Mouse (Mus musculus) CH12.LX (cell line): ENCODE measurements around the gene Ubap2. TPM values are rescaled to one million over a fixed set of nuclear protein-coding genes. Genes with fewer than 3 reads are reported as not detected.
A peak's percentile ranks its signal among the peaks of the same experiment; 100 is the strongest.

ENCODE experiments used
- DNase-seq: peaks from one replicate; pipeline ENCODE4 v3.0.0-alpha.2; 2013; ENCODE audit errors: extremely low read depth
- H3K27ac ChIP-seq: 2 replicates; pipeline ENCODE4 v1.5.1; 2012; ENCODE audit warnings: low read depth, mild to moderate bottlenecking, control low read depth, moderate library complexity; ENCODE audit not compliant: insufficient read depth
- H3K27me3 ChIP-seq: replicated peaks from 2 replicates; pipeline ENCODE3; 2012; ENCODE audit warnings: inconsistent platforms
- H3K36me3 ChIP-seq, 2 experiments: replicated peaks in 1 of 2; 2 replicates each; pipeline versions ENCODE3 to v1.6.1; 2012; ENCODE audit warnings: inconsistent platforms in 1 of 2, low read length in 1 of 2, mild to moderate bottlenecking in 1 of 2, mixed read lengths in 1 of 2, moderate library complexity in 1 of 2; ENCODE audit not compliant: control insufficient read depth in 1 of 2, insufficient read depth in 1 of 2
- H3K4me1 ChIP-seq, 2 experiments: 2 replicates each; pipeline ENCODE4 v1.6.1; 2012; ENCODE audit warnings: inconsistent platforms in 1 of 2, moderate library complexity in 1 of 2; ENCODE audit not compliant: insufficient read depth in 2 of 2, control insufficient read depth in 1 of 2
- H3K4me2 ChIP-seq: 2 replicates; pipeline ENCODE4 v1.6.1; 2012; ENCODE audit warnings: low read depth, mild to moderate bottlenecking, control low read depth; ENCODE audit not compliant: poor library complexity, insufficient read depth, severe bottlenecking
- H3K4me3 ChIP-seq, 3 experiments: fragments of 150-350 bp in 1 of 3; sonication (generic) in 1 of 3; replicated peaks in 1 of 3; 2 replicates each; pipeline versions ENCODE3 to v1.5.1; 2011 to 2012; ENCODE audit warnings: low read depth in 2 of 3, low read length in 2 of 3, mild to moderate bottlenecking in 2 of 3, moderate library complexity in 2 of 3, control low read depth in 1 of 3, improper control_type of control experiment in 1 of 3, inconsistent platforms in 1 of 3, mixed read lengths in 1 of 3; ENCODE audit not compliant: poor library complexity in 1 of 3
- H3K79me2 ChIP-seq: replicated peaks from 2 replicates; pipeline ENCODE4 v1.6.1; 2012; ENCODE audit warnings: mild to moderate bottlenecking, moderate library complexity; ENCODE audit not compliant: control insufficient read depth, poor library complexity, insufficient read depth, severe bottlenecking; ENCODE audit errors: extremely low read depth
- H3K9ac ChIP-seq: 2 replicates; pipeline ENCODE4 v1.6.1; 2012; ENCODE audit warnings: low read depth, mild to moderate bottlenecking, control low read depth, moderate library complexity; ENCODE audit not compliant: insufficient read depth
- H3K9me3 ChIP-seq: replicated peaks from 2 replicates; pipeline ENCODE3; 2012; ENCODE audit warnings: low read length, inconsistent platforms, mixed read lengths
- BHLHE40 ChIP-seq: IDR thresholded peaks from 2 replicates; pipeline ENCODE4 v1.6.1; 2011; ENCODE audit warnings: mild to moderate bottlenecking, low read depth, low read length, improper control_type of control experiment
- CHD1 ChIP-seq: IDR thresholded peaks from 2 replicates; pipeline ENCODE4 v1.6.1; 2012; ENCODE audit warnings: low read depth, low read length, improper control_type of control experiment, inconsistent platforms
- CHD2 ChIP-seq: IDR thresholded peaks from 2 replicates; pipeline ENCODE4 v1.6.1; 2011; ENCODE audit warnings: low read length, improper control_type of control experiment
- CTCF ChIP-seq, 2 experiments: IDR thresholded peaks in 1 of 2; conservative IDR thresholded peaks in 1 of 2; 2 replicates each; pipeline ENCODE4 v1.5.1; 2011 to 2012; ENCODE audit warnings: low read depth in 2 of 2, low read length in 2 of 2, improper control_type of control experiment in 1 of 2, inconsistent platforms in 1 of 2, mild to moderate bottlenecking in 1 of 2, moderate library complexity in 1 of 2
- E2F4 ChIP-seq: IDR thresholded peaks from 2 replicates; pipeline ENCODE4 v1.6.1; 2011; ENCODE audit warnings: low read depth, low read length, improper control_type of control experiment; ENCODE audit not compliant: insufficient replicate concordance
- ELF1 ChIP-seq: IDR thresholded peaks from 2 replicates; pipeline ENCODE4 v1.6.1; 2014; ENCODE audit warnings: low read depth, mild to moderate bottlenecking, inconsistent platforms, low read length, improper control_type of control experiment
- EP300 ChIP-seq: IDR thresholded peaks from 2 replicates; pipeline ENCODE4 v1.6.1; 2011; ENCODE audit warnings: low read length, improper control_type of control experiment
- ETS1 ChIP-seq: conservative IDR thresholded peaks from 2 replicates; pipeline ENCODE4 v1.6.1; 2012; ENCODE audit warnings: low read depth, mild to moderate bottlenecking, inconsistent platforms, low read length, improper control_type of control experiment, moderate library complexity
- GABPA ChIP-seq: IDR thresholded peaks from 2 replicates; pipeline ENCODE4 v1.6.1; 2012; ENCODE audit warnings: low read depth, low read length, improper control_type of control experiment, inconsistent platforms; ENCODE audit not compliant: insufficient replicate concordance
- HCFC1 ChIP-seq: IDR thresholded peaks from 2 replicates; pipeline ENCODE4 v1.6.1; 2012; ENCODE audit warnings: low read depth, mild to moderate bottlenecking, inconsistent platforms, low read length, improper control_type of control experiment
- IRF4 ChIP-seq: IDR thresholded peaks from 2 replicates; pipeline ENCODE4 v1.6.1; 2014; ENCODE audit warnings: low read depth, mild to moderate bottlenecking, inconsistent platforms, low read length, improper control_type of control experiment
- JUN ChIP-seq: IDR thresholded peaks from 2 replicates; pipeline ENCODE4 v1.6.1; 2011; ENCODE audit warnings: low read depth, mild to moderate bottlenecking, low read length, improper control_type of control experiment, moderate library complexity; ENCODE audit not compliant: insufficient read depth
- JUND ChIP-seq: conservative IDR thresholded peaks from 2 replicates; pipeline ENCODE4 v1.6.1; 2011; ENCODE audit warnings: low read depth, low read length, improper control_type of control experiment
- KAT2A ChIP-seq: IDR thresholded peaks from 2 replicates; pipeline ENCODE4 v1.6.1; 2012; ENCODE audit warnings: low read length, improper control_type of control experiment, inconsistent platforms; ENCODE audit not compliant: insufficient replicate concordance
- MAFK ChIP-seq: IDR thresholded peaks from 2 replicates; pipeline ENCODE4 v1.6.1; 2011; ENCODE audit warnings: low read length, improper control_type of control experiment; ENCODE audit not compliant: insufficient replicate concordance
- MAX ChIP-seq: IDR thresholded peaks from 2 replicates; pipeline ENCODE4 v1.6.1; 2011; ENCODE audit warnings: low read length, improper control_type of control experiment
- MAZ ChIP-seq: IDR thresholded peaks from 2 replicates; pipeline ENCODE4 v1.6.1; 2012; ENCODE audit warnings: low read depth, mild to moderate bottlenecking, inconsistent platforms, low read length, improper control_type of control experiment, moderate library complexity
- MEF2A ChIP-seq: IDR thresholded peaks from 2 replicates; pipeline ENCODE4 v1.6.1; 2014; ENCODE audit warnings: low read depth, mild to moderate bottlenecking, inconsistent platforms, low read length, improper control_type of control experiment, borderline replicate concordance
- MXI1 ChIP-seq: IDR thresholded peaks from 2 replicates; pipeline ENCODE4 v1.6.1; 2011; ENCODE audit warnings: mild to moderate bottlenecking, low read depth, low read length, improper control_type of control experiment
- MYC ChIP-seq: IDR thresholded peaks from 2 replicates; pipeline ENCODE4 v1.6.1; 2011; ENCODE audit warnings: low read depth, mild to moderate bottlenecking, improper control_type of control experiment, low read length
- NELFE ChIP-seq: IDR thresholded peaks from 2 replicates; pipeline ENCODE4 v1.6.1; 2011; ENCODE audit warnings: low read depth, low read length, improper control_type of control experiment
- NRF1 ChIP-seq: IDR thresholded peaks from 2 replicates; pipeline ENCODE4 v1.6.1; 2014; ENCODE audit warnings: low read depth, mild to moderate bottlenecking, inconsistent platforms, low read length, improper control_type of control experiment, moderate library complexity
- PAX5 ChIP-seq: IDR thresholded peaks from 2 replicates; pipeline ENCODE4 v1.6.1; 2012; ENCODE audit warnings: low read length, inconsistent platforms, mixed read lengths
- POLR2A ChIP-seq: IDR thresholded peaks from 2 replicates; pipeline ENCODE4 v1.6.1; 2011; ENCODE audit warnings: low read depth, mild to moderate bottlenecking, improper control_type of control experiment, low read length
- POLR2AphosphoS2 ChIP-seq: IDR thresholded peaks from 2 replicates; pipeline ENCODE4 v1.6.1; 2011; ENCODE audit warnings: low read depth, low read length, improper control_type of control experiment
- RAD21 ChIP-seq: IDR thresholded peaks from 2 replicates; pipeline ENCODE4 v1.6.1; 2011; ENCODE audit warnings: low read depth, mild to moderate bottlenecking, low read length, improper control_type of control experiment, moderate library complexity
- RCOR1 ChIP-seq: conservative IDR thresholded peaks from 2 replicates; pipeline ENCODE4 v1.6.1; 2012; ENCODE audit warnings: low read depth, mild to moderate bottlenecking, inconsistent platforms, low read length, improper control_type of control experiment
- SIN3A ChIP-seq: IDR thresholded peaks from 2 replicates; pipeline ENCODE4 v1.6.1; 2012; ENCODE audit warnings: low read length, improper control_type of control experiment, inconsistent platforms
- SMC3 ChIP-seq: IDR thresholded peaks from 2 replicates; pipeline ENCODE4 v1.6.1; 2011; ENCODE audit warnings: low read depth, low read length, improper control_type of control experiment
- TBP ChIP-seq: conservative IDR thresholded peaks from 2 replicates; pipeline ENCODE4 v1.6.1; 2011; ENCODE audit warnings: low read depth, low read length, improper control_type of control experiment
- TCF12 ChIP-seq: IDR thresholded peaks from 2 replicates; pipeline ENCODE4 v1.6.1; 2014; ENCODE audit warnings: low read depth, mild to moderate bottlenecking, inconsistent platforms, low read length, improper control_type of control experiment
- UBTF ChIP-seq: IDR thresholded peaks from 2 replicates; pipeline ENCODE4 v1.6.1; 2012; ENCODE audit warnings: low read depth, mild to moderate bottlenecking, inconsistent platforms, low read length, improper control_type of control experiment, moderate library complexity
- USF1 ChIP-seq: IDR thresholded peaks from 2 replicates; pipeline ENCODE4 v1.6.1; 2014; ENCODE audit warnings: low read depth, mild to moderate bottlenecking, inconsistent platforms, low read length, improper control_type of control experiment
- USF2 ChIP-seq: conservative IDR thresholded peaks from 2 replicates; pipeline ENCODE4 v1.6.1; 2011; ENCODE audit warnings: low read depth, low read length, improper control_type of control experiment
- ZC3H11A ChIP-seq: IDR thresholded peaks from 2 replicates; pipeline ENCODE4 v1.6.1; 2012; ENCODE audit warnings: low read depth, mild to moderate bottlenecking, inconsistent platforms, low read length, improper control_type of control experiment
- ZKSCAN1 ChIP-seq: IDR thresholded peaks from 2 replicates; pipeline ENCODE4 v1.6.1; 2012; ENCODE audit warnings: low read depth, inconsistent platforms, low read length, improper control_type of control experiment, borderline replicate concordance
- ZMIZ1 ChIP-seq: IDR thresholded peaks from 2 replicates; pipeline ENCODE4 v1.6.1; 2012; ENCODE audit warnings: low read depth, mild to moderate bottlenecking, inconsistent platforms, low read length, improper control_type of control experiment
- ZNF384 ChIP-seq: IDR thresholded peaks from 2 replicates; pipeline ENCODE4 v1.6.1; 2012; ENCODE audit warnings: low read depth, low read length, improper control_type of control experiment, inconsistent platforms
- dilution Hi-C: fragments of 300-500 bp; cut with MboI; formaldehyde crosslinking; loops from 2 replicates; pipeline ENCODE4 v1.14.3; 2020; ENCODE audit warnings: low sequenced_read_pairs; ENCODE audit not compliant: extremely low pct_unique_long_range_greater_than_20kb, extremely low pct_ligation_motif_present
- in situ Hi-C: fragments of 300-500 bp; cut with MboI; formaldehyde crosslinking; loops from 3 replicates; pipeline ENCODE4 v1.14.3; 2019; ENCODE audit warnings: low sequenced_read_pairs, low pct_ligation_motif_present, low pct_unique_long_range_greater_than_20kb, mixed read lengths
- polyA plus RNA-seq: library from polyadenylated mRNA; unstranded; fragments of >175 nt; gene quantifications from 2 replicates; pipeline ENCODE4 v1.2.1, GENCODE M21; 2012; ENCODE audit warnings: low read depth; ENCODE audit not compliant: insufficient read length
- total RNA-seq, 2 experiments: library from RNA; depleted of rRNA; stranded (reverse); fragments of 300-350 nt in 1 of 2; fragments of >200 nt in 1 of 2; gene quantifications; 2 replicates each; pipeline ENCODE4 v1.2.3; 2012 to 2014

The Ubap2 gene
- total and polyA plus RNA-seq, 3 experiments, result 5.4 to 115 (median 17.4) TPM

DNA sequence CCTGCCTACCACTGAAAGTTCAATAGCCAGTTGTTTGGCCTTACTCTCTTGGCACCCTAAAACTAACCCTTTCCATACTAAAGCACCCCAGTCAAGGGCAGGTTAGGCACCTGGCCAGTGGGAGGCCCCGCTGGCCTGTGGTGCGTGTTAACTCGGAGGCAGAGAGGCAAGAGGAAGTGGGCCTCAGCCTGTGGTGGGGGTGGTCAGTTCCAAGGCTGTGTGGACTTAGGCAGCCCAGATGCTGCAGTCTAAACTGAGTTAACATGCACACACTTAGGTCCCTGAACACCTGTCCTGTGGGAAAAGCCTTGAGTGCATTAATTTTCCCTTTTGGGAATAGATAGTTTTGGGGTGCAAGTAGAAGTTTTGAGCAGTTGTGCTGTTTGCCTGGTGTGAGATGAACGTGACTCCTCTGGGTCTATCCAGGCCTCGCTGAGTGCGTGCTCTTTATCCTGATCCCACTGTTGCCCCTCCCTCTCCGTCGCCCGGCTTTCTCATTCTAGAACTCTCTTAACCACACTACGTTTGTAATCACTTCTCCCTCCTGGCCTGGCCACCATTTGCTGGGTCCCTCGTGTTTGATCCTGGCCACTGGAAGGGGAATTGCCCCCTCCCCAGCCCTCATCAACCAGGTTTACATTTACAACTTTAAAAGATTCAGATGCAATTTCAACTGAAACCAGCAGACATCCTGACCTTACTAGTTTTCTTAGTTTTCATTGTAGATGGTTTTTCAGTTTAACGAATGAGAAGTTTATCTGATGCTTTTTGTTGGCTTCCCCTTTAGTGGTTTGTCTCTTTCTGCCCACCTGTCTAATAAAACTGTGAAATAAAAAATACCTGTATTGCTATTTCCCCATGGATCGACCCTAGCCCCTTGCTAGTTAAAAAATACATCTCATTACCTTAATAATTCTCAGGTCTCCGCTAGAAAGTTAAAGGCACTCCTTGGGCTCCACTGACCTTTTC is 82.1 kb downstream of the Ubap2 start:
- in situ Hi-C loops, result no loop called here
- no peaks in the 10 kb centered on the region for H3K27me3 ChIP-seq
- H3K4me2 ChIP-seq, result no peak overlapping the region
- H3K9me3 ChIP-seq, result no peaks in the 10 kb centered on the region
- H3K79me2 ChIP-seq, result no peaks in the 10 kb centered on the region
- peak overlapping the region; percentile 35 for H3K27ac ChIP-seq
- peaks cover 70 to 92% of the 10 kb centered on the region in 2 experiments for H3K36me3 ChIP-seq
- peaks cover 14 to 30% of the 10 kb centered on the region in 2 experiments for H3K4me1 ChIP-seq
- TF ChIP-seq PAX5 (no peak), GABPA (no peak), ELF1 (0 out of 2 replicates have a peak, but pooled peaks have one; percentile 35), IRF4 (peak; percentile 55; the same call in 1 of the 2 replicates), UBTF (no peak), MEF2A (0 out of 2 replicates have a peak, but pooled peaks have one; percentile 12), NRF1 (no peak), HCFC1 (no peak), RCOR1 (no peak), BHLHE40 (0 out of 2 replicates have a peak, but pooled peaks have one; percentile 7), E2F4 (no peak), EP300 (peak; percentile 42; the same call in 1 of the 2 replicates), CHD1 (no peak), POLR2A (peak; percentile 15; the same call in 1 of the 2 replicates), CTCF (conservative IDR thresholded peaks at IDR 0.05 in 1 of 2, IDR thresholded peaks at IDR 0.05 in 1 of 2; ENCODE audit: low read depth in 2 of 2, low read length in 2 of 2) (no peak), ZKSCAN1 (no peak), JUN (no peak), KAT2A (no peak), MXI1 (no peak), TCF12 (0 out of 2 replicates have a peak, but pooled peaks have one; percentile 20), SMC3 (no peak), ETS1 (no peak), SIN3A (no peak), USF2 (no peak), RAD21 (no peak), USF1 (no peak), ZMIZ1 (peak; percentile 45; the same call in 1 of the 2 replicates), MAFK (no peak), ZNF384 (no peak), NELFE (no peak), CHD2 (no peak), TBP (no peak), JUND (no peak), POLR2AphosphoS2 (peak; percentile 59; the same call in 1 of the 2 replicates), MAZ (no peak), ZC3H11A (no peak), MYC (no peak), MAX (no peak)
- dilution Hi-C loops, result no loop called here
- peak; percentile 45 for DNase-seq
- H3K9ac ChIP-seq, result no peak overlapping the region
- H3K4me3 ChIP-seq, result no peak overlapping the region
